Mouse (Mus musculus) cerebellum, adult 18-20 months (tissue): ENCODE measurements around the gene Ankrd40.

Experiments used
- DNase-seq, 2 experiments: peaks; one replicate each; pipeline ENCODE4 v3.0.0; 2021

The Ankrd40 gene

GRCm38 (mm10) chr11:94355521-94356217 lies 27.9 kb downstream of the Ankrd40 start:
- DNase-seq, result no peak

DNA sequence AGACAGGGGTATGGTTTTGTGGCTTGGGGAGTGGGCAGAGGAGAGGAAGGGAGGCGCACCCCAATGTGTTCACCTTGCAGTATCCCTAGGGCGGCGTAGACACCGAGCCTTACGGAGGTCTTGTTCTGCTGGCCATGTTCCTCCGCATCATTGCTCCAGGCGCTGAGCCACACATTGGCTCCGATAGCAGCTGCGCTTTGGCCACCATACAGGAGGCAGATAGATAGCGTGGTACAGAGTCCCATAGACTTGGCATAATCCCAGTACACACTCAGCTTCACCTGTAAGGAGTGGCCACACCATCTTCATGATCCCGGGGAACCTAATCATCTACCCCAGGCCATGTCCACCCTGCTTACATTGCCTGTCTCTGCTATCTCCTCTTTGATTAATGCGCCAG lies 31.4 kb downstream of the Ankrd40 start:
- no peak for DNase-seq

- DNase-seq, result peak; percentile 73 to 79
Measured at GRCm38 (mm10) chr11:94361166-94361870, 33.5 kb downstream of the Ankrd40 start.

DNA sequence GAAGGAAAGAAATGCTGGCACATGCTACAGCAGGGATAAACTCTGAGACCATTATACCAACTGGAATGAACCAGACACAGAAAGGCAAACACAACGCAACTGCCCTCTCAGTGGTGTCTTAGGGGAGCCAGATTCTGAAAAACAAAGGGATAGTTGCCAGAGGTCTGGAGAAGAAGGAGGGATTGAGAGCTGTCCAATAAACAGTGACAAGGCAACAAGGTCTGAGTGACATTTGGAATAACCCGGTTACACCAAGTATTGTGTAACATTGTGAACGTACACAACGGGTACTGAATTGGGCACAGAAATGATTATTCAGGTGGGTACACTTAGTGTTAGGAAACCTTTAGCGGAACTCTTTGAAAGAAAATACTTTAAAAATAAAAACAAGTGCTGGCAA lies 34.3 kb downstream of the Ankrd40 start:
- DNase-seq, result no peak

DNA sequence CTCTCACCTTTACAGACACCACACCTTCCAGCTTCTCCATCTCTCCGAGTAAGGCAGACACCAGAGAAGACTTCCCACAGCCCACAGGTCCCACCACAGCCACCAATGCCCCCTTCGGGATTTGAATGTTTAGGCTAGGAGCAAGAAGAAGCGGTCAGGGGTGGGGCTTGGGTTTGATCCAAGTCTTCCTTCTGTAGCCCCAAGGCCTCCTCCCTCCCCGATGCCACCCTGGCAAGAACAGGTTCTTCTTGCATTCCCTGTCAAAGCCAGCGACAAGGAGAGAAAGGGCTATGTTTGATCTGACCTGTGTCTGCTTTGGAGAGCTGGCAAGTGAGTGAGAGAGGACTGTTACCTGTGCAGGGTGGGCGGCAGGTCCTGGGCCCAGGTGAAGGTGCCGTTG lies 35.9 kb downstream of the Ankrd40 start:
- no peak for DNase-seq

GRCm38 (mm10) chr11:94365340-94365739 lies 37.5 kb downstream of the Ankrd40 start:
- no peak for DNase-seq

- DNase-seq, result no peak
Measured at GRCm38 (mm10) chr11:94369981-94370380, 42.2 kb downstream of the Ankrd40 start.

DNA sequence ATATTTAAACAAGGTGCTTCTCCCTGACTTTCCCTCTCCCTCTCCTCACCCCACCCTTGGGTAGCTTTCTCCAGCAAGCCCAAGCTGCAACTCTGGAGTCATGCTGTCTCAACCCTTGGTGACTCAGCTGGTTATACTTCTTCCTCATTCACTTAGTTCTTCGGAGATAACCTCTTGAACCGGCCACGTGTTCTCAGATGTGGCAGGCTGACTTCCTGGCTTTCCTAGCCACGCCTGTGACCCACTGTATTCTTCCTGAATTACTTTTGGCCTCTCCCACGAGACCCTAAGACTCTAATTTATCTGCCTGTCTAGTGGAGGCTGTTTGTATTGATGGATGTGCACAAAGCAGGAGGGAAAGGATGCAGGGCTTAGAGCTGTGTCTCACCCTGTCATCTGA lies 43.0 kb downstream of the Ankrd40 start:
- DNase-seq, result no peak

DNA sequence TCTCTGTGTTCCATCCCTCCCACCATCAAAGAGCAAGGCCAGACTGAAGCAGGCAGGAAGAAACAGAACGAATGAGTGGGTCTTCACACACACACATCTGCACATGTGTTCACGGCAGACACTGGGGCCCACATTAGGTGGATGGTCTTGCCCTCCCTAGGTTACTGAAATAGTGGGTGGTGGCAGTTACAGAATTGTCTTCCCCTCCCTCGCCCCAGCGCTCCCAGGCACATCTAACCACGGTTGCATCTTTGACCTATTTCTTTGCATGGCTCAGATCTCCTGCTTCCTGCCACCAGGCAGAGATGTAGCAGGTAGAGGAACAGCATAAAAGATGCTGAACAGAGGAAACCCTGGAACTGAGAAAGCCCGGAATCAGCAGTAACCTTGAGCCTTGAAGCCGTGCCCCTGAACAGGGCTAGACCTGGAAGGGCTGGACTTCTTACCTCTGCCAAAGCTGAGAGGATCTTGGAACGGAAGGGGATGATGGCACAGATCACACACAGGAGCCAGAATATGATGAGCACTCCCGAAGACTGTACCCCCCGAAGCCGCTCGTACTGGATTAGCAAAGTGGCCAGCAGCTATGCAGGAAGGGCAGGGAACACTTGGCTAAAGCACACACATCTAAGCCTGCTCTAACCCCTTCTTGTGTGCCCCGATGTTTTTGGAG lies 46.6 kb downstream of the Ankrd40 start:
- peak; percentile 33 to 37 for DNase-seq

GRCm38 (mm10) chr11:94379061-94379460 lies 51.3 kb downstream of the Ankrd40 start:
- DNase-seq, result no peak

- DNase-seq, result no peak
Measured at GRCm38 (mm10) chr11:94379736-94380135, 51.9 kb downstream of the Ankrd40 start.

- DNase-seq, result no peak
Measured at GRCm38 (mm10) chr11:94385977-94386771, 58.4 kb downstream of the Ankrd40 start.

DNA sequence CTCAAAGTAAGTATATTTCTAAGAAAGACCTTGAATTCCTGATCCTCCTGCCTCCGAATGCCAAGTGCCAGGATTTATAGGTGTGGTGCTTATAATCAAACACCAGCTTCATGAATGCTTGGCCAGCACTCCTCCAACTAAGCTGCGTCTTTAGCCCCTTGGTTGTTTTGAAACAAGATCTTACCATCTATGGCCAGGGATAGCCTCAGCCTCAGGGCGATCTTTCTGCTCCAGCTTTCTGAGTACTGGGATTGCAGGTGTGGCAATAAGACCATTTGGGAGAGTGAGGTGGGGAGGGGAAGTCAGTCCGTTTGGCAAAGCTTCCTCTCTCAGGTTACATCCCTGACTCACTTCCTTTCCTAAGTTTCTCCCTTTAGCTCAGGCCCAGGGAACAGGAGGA lies 60.0 kb downstream of the Ankrd40 start:
- no peak for DNase-seq

- no peak for DNase-seq
Measured at GRCm38 (mm10) chr11:94389021-94389420, 61.2 kb downstream of the Ankrd40 start.

GRCm38 (mm10) chr11:94389724-94390396 lies 62.1 kb downstream of the Ankrd40 start:
- DNase-seq, result peak; percentile 64 to 79

GRCm38 (mm10) chr11:94390825-94391224 lies 63.0 kb downstream of the Ankrd40 start:
- no peak for DNase-seq
